Mouse (Mus musculus): ENCODE measurements around the gene Vps45.

DNA sequence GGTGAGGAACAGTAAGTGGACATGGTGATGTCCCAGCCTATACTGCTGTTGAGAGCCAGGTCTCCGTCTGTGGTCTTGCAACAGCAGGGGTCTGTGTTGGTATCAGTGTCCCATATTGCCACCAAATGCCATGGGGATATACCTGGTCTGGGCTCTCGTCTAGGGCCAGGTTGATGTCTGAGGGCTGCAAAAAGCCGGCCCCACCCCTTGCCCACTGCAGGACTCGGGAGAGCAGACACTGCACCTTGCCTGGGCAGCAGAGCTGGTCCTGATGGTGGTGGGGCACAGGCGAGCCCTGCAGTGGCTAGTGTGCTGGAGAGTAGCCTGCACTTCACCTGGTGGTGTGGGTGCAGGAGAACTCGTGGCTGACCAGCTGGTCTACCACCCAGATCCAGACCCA lies 19.8 kb upstream of the Vps45 start:
- TF ChIP-seq CTCF (IDR thresholded peaks at IDR 0.05; ENCODE audit: control insufficient read depth, insufficient read depth, low read length) (no peak), POLR2A (IDR thresholded peaks at IDR 0.05; ENCODE audit: borderline replicate concordance, control insufficient read depth, low read depth, low read length) (no peak)

Measured in bone marrow, adult 2 months (tissue).